In the genomic region with DNA sequence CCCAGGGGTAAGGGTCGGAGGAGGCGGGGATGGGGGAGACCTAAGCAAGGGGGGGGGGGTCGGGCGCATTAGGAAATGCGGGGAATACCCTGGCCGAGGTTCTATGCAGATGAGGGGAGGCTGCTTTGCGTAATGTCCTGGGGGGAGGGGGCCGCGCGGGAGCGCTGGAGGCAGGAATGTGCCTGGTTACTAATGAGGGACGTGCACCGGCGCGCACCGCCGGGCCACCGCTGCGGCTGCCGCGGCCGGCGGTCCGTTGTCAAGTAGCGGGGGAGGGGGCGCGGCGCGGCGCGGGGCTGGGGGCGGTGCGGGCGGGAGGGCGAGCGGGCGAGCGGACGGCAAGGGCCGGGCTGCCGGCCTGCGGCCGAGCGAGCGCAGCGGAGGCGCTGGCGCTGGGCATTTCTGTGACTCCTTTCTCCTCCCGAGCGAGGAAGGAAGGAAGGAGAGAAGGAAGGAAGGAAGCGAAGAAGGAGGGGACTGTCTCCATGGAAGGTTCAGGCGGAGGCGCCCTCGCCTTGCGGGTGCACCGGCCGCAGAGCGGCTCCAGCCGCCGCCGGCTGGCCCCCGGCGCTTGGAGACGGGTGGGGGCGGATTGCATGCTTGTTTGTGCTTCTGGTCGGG, we compare ENCODE assay signal across 7 mouse cellular contexts. TPM values are rescaled to one million over a fixed set of nuclear protein-coding genes. Genes with fewer than 3 reads are reported as not detected.
DNase-seq lines count a peak whose midpoint lies in the region; ATAC-seq lines count a peak whose summit lies in the region.

No protein-coding gene starts in this region.

- H3K9me3 ChIP-seq in midbrain, embryonic 10.5 days (replicated peaks): no peaks in the 10 kb centered on the region

- H3K27me3 ChIP-seq in midbrain, embryonic 10.5 days (ENCODE audit: low read depth, poor library complexity, severe bottlenecking): peaks cover 25% of the 10 kb centered on the region

- ATAC-seq in inflammation-experienced regulatory T-cells, adult 6 months: peak; percentile 8

- peaks cover 25% of the 10 kb centered on the region for H3K4me1 ChIP-seq in midbrain, embryonic 10.5 days

- DNase-seq in adipocyte (ENCODE audit: low spot score): peak; percentile 57
- peak; percentile 79 to 85 for DNase-seq in cerebellum, postnatal 14 days
- peak; percentile 76 for DNase-seq in gastrocnemius, postnatal 14 days
- peak; percentile 74 to 75 for DNase-seq in left cerebral cortex, postnatal 14 days (ENCODE audit: low spot score in 2 of 2)
- peak; percentile 84 for DNase-seq in midbrain, embryonic 10.5 days (ENCODE audit: low spot score)
- DNase-seq in spleen, postnatal 10 days (ENCODE audit: low spot score in 2 of 2): peak; percentile 29 to 70

- WGBS in midbrain, embryonic 10.5 days: under 1% methylated on average over 65 of the region's 66 CpGs

- H3K27ac ChIP-seq in midbrain, embryonic 10.5 days (replicated peaks): peak overlapping the region; percentile 94

- H3K4me3 ChIP-seq in midbrain, embryonic 10.5 days: peak overlapping the region; percentile 81

- intact Hi-C loops in gastrocnemius, postnatal 14 days (cut with DNase I; ENCODE audit: low total_unique reads): loop anchor here (5.0 to 10.0 kb wide), 2 partner anchors 120 to 228 kb away; no protein-coding TSS in a partner anchor
- intact Hi-C loops in left cerebral cortex, postnatal 14 days (cut with DNase I): loop anchor here (5.0 to 10.0 kb wide), 6 partner anchors 80 to 428 kb away; no protein-coding TSS in a partner anchor

- H3K36me3 ChIP-seq in midbrain, embryonic 10.5 days: no peaks in the 10 kb centered on the region

RNA-seq across cellular contexts. Expression of gene Hivep2, which starts 1.1 kb away (rescaled TPM):
- total RNA-seq in gastrocnemius, postnatal 14 days (2021): 10 to 100 TPM; 43.3 to 46.8 TPM
- 10 to 100 TPM; 19.4 to 32.6 (median 24.8) TPM for polyA plus RNA-seq in inflammation-experienced regulatory T-cells, adult 6 months (2017; shearing (Covaris generic))
- 100 to 1,000 TPM; 287 to 310 TPM for total RNA-seq in left cerebral cortex, postnatal 14 days (2021)
- 1.2 and 2.0 TPM in 2 replicates for polyA plus RNA-seq in midbrain, embryonic 10.5 days (2016; fragmentation: Nextera tagmentation; extraction: Ambion mirVana)

Comparison
In these comparisons a context has a peak if more than half of its experiments do, and no peak if none do; other contexts are left out.
1. Peak in every context shown above with its lines: DNase-seq, ATAC-seq, H3K4me3 ChIP-seq and H3K27ac ChIP-seq.
2. RNA of gene Hivep2, which starts 1.1 kb away (total RNA-seq): 287 to 310 TPM in left cerebral cortex, postnatal 14 days; 43.3 to 46.8 TPM in gastrocnemius, postnatal 14 days; every median in the first group is over 4 times any median in the second.